Mouse (Mus musculus) liver, postnatal 0 days (tissue): ENCODE results near the gene Plekhg1.

Source experiments
- CTCF ChIP-seq: sonication (generic); IDR thresholded peaks from 2 replicates; pipeline ENCODE4 v1.5.1; 2016; ENCODE audit warnings: antibody characterized with exemption, low read depth
- EP300 ChIP-seq: IDR thresholded peaks from 2 replicates; pipeline ENCODE4 v1.6.1; 2016; ENCODE audit warnings: antibody characterized with exemption, low read depth, mild to moderate bottlenecking

GRCm38 (mm10) chr10:4005191-4005590, 265.0 kb downstream of the Plekhg1 start:
- no peak for TF ChIP-seq CTCF
- no peak for TF ChIP-seq EP300
